Mouse (Mus musculus) c-Kit-positive CD71-positive TER-119-negative erythroid progenitor cells, embryonic 14.5 days (primary cell): Measurements from ENCODE around the gene Ssbp2.

Experiments used
- DNase-seq: peaks from one replicate; pipeline ENCODE4 v3.0.0-alpha.2; 2013; ENCODE audit warnings: low read depth

Gene Ssbp2

DNA sequence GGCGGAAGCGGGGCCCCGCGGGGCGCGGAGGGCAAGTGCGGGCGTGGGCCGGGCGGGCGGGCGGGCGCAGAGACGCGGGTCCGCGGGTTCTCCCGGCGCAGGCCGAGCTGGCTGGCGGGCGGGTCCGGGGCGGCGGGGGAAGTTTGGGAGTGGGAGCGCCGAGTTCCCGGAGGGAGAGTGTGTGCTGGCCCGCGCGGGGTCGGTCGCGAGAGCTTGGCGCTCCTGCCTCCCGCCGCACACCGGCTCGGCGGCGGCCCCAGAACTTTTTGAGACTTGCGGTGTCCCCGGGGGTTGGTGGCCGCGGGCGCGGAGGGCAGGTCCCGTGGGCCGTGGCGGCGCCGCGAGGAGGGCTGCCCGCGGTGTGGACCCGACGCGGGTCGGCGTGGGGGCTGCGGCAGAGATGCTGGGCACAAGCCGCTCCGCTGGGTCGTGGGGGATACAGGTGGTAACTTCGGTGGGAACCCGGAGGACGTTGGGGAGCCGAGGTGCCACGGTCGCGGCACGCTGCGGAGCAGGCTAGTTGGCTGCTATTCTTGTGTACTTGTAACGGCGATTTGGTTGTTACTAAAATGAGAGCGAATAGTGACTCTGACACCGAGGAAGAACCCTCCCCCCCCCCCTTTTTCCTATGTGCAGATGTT lies 1.7 kb downstream of the Ssbp2 start:
- no peak for DNase-seq

DNA sequence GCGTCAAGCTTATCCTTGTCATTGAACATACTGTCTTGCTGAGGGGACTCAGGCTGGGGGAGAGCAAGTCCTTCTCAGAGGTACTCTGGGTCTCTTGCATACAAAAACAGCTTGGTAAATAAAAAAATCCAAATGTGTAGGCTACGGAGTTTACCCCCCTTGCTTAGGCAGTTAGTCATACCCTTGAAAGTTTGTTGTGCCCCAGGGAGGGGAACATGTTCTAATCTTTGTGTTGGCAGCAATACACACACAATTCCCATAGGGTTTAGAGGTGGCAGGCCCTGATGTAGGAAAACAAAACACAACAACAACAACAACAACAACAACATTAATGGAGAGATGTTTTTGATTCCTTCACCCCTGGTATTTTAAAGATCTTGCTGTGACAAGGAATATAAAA lies 2.3 kb downstream of the Ssbp2 start:
- DNase-seq: no peak

DNA sequence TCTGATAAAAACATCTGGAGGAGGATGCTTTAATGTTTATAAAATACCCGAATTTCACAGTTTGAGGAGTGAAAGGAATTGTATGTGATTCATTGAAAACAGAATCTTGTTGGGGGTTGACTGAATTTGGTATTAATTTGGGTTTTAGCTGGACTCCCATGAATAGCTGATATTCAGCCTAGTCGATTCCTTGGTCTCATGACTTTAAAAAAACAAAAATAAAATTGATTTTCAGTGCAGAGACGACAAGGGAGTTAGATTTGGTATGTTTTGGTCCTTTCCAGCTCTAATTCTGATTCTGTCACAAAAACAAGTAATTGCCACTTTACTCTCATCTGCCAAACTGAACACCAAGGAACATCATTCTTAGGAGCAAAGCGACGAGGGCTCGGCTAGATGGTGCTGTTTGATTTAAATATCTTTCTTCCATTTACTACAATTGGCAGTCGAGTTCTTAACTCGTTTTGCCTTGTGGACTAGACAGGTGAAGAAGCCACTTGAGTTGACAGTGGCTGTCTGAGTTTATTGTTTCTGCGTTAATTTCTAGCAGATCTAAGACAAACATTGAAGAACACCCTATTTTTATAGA lies 2.9 kb downstream of the Ssbp2 start:
- no peak for DNase-seq

DNA sequence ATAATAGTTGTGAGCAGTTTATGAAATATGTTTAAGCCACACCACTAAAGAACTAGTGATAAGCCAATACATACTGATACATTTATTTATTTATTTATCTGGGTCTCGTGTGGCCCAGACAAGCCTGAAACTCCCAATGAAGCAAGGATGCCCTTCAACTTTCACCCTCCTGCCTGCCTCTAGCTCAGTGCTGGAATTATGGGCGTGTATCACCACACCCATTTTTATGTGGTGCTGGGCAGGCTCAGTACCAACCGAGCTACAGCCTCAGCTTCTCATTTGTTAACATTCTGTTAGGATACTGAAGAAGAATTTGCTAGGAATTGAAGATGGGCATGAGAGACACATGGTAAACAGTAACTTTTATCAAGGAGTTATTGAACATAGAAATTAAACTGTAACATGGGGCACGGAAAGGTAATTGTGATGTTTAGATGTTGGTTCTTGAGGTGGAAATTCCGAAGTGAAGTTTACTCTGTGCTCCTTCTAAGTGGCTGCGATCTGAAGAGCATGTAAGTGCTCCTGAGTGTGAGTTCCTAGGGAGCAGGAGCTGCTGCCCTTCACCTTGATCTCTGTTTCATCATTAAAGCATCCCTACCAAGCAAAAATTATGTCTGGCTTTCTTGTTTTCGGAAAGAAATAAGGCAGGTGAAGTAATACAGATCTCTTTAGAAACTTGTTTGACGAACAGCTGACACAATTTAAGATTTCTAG lies 5.1 kb downstream of the Ssbp2 start:
- no peak for DNase-seq

DNA sequence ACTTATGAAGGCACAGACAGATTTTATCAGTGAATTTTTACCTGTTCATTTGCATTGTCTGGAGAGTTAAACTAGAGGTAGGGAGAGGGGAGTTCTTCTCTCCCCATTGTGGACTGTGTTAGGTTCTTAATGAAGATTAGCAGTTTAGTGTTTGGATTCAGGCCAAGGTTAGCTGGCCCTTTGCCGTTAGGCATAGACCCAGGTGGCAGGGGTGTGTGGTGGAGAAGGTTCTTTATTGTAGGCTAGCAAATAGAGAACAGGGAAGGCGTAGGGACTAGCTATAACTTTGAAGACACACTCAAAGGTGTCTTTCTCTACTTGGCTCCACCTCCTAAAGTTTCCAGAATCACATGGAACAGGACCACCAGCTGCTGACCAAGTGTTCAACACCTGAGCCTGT lies 11.5 kb downstream of the Ssbp2 start:
- no peak for DNase-seq

DNA sequence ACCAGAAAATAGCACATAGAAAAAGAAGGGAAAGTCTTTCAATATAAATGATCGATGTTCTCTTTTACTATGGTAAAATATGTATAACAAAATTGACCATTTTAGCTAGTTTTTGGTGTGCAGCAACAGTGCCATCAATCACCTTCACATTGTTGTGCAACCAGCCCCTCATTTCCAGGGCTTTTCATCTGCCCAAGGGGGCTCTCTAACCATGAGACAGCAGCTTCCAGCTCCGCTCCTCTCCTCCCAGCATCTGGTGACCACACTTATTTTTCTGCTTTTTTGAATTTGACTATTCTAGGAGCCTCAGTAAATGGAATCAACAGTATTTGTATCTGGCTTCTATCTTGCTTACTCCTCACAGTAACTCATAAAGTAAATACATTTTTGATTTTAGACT lies 11.9 kb downstream of the Ssbp2 start:
- DNase-seq: no peak

DNA sequence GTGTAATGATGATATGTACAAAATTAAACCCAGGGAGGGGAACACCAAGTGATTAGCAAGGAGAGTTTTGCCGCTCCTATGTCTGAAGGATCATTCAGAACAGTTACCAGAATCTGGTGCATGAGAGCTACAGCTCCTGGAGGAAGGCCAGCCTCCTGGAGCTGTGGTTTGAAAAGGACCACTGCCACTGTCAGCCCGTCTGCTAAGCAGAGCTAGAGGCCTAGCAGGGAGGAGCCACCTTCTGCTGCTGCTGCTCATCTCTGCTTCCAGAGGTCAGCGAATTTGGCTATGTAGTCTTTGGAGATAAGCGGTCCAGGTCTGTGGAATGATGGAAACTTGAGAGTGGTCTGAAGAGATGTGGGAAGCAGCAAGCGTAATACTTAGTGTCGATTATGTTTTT lies 13.4 kb downstream of the Ssbp2 start:
- DNase-seq: no peak

DNA sequence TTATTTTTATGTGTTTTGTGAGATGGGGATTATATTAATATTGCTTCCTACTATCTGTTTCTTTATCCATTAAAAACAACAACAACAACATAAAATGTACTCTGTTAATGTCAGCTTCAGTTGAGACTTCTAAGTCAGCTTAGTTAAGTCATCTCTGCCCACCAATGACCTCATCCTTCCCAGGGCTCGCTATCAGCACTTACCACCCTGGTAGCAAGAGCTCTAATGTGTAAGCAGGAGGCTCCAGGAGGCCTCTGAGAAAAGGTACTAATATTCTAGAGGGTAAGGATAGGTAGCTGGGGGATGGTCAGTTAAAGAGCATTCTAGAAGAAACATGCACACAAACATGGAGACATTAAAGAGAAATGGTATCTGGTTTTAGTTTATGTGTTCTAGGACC lies 13.9 kb downstream of the Ssbp2 start:
- DNase-seq: peak; percentile 77

DNA sequence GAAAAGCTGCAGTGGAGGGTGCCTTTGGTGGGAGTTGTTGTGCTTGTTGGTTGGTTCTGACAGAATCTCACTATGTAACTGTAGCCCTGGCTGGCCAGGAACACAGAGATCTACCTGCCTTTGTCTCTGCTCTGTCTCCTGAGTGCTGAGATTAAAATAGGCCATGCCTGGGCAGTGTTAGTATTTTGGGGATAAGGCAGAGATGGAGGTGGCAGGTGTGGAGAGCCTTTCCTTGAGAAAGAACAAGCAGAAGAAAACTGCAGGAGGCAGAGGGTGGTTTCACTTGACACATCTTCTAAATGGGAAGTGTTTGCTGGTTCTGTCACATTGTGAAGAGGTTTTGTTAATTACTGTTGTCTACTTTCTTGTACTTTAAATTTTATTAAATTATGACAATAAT lies 15.8 kb downstream of the Ssbp2 start:
- no peak for DNase-seq

DNA sequence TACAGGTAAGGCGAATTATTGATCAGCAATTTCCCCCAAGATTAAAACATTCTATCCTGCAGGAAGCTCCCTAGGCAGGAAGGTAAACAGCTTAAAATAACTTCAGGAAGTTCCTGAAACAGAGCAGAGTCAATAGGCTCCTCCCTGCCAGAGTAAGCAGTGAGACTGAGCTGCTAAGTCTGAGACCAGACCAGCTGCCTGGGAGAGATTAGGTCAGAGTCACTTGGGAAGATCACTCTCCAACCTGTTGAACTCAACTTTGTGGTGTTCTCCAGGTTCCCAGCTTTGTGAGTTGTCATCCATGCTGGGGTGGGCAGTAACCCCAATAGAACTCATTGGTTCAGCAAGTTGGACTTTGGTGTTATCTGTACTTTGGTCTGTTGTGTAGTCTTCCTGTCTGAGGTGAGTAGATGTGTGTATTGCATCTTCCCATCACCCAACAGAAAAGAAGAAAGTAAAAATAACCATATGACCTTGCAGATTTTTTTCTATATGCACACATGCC lies 16.6 kb downstream of the Ssbp2 start:
- no peak for DNase-seq

DNA sequence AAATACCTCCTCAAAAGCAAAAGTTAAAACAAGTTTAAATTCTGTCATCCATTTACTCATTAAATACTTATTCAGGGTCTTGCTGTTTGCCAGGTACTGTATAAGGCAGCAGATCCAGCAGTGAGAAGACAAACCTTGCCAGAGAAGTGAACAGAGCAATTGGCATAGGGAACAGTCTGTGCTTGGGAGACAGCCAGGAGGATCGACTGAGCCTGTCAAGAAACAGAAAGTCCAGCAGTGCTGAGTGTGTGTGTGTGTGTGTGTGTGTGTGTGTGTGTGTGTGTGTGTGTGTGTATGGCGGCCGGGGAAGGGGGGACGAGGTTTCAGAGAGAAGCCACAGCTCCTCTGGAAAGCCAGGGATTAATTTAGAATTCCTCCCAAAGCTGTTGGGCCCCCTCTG lies 17.9 kb downstream of the Ssbp2 start:
- no peak for DNase-seq

DNA sequence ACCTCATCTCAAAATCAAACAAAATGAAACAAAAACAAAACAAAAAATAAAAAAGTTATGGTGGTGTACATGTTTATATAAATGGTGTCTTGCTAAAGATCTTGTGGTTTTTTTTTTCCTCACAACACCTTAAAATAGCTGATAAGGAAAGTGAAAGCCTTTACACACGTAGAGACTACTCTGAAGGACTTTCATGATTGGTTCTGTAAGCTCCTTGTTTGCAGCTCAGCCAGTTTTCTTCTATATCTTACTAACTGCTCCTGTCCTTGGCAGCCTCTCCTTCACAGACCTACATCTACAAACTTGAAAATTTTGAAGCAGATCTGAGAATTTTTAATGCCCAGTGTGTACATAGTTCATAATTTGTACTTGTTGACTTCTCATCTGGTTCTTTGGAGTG lies 24.2 kb downstream of the Ssbp2 start:
- no peak for DNase-seq

DNA sequence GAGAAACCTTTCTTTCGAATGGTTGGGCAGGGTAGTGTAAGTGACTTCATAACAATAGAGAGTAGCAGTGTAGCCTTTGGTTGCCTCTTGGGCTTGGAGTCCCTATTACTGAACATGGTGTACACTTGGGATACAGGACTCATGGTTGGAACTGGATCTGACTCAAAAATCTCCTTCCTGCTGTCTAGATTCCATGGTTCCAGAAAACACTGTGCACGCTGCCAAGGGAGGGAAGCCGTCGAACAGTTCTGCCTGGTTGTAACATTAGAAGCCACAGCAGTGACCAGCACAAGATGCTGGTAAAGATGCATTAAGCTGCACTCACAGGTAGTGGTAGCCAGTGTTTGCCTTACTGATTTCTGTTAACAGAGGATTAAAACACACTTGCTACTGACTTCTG lies 32.0 kb downstream of the Ssbp2 start:
- DNase-seq: no peak

DNA sequence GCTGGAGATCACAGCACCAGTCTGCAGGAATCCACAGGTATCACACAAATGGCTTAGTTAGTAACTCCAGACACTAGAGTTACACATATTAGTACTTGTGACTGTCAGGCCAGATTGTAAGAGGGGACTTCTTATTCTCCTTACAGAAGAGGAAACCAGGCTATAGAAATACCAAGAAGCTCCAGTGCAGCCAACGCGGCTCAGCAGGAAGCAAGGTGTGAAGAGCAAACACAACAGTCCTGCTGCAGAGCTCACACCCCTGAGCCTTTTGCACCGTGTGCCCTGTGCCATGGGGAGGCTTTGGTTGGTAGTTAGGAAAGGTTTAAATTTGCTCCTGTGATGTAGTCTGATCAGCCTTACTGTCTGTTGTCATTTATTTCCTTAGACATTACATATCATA lies 37.0 kb downstream of the Ssbp2 start:
- no peak for DNase-seq

DNA sequence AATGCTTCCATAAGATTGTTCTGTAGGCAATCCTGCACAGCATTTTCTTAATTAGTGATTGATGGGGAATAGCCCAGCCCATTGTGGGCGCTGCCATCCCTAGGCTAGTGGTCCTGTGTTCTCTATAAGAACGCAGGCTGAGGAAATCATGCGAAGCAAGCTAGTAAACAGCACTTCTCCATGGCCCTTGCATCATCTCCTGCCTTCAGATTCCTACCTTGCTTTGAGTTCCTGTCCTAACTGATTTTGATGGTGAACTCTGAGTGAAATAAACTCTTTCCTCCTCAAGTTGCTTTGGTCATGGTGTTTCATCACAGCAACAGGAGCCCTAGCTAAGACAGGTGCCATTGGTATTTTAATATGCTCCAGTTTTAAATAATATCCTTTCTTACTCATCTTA lies 41.7 kb downstream of the Ssbp2 start:
- DNase-seq: no peak

DNA sequence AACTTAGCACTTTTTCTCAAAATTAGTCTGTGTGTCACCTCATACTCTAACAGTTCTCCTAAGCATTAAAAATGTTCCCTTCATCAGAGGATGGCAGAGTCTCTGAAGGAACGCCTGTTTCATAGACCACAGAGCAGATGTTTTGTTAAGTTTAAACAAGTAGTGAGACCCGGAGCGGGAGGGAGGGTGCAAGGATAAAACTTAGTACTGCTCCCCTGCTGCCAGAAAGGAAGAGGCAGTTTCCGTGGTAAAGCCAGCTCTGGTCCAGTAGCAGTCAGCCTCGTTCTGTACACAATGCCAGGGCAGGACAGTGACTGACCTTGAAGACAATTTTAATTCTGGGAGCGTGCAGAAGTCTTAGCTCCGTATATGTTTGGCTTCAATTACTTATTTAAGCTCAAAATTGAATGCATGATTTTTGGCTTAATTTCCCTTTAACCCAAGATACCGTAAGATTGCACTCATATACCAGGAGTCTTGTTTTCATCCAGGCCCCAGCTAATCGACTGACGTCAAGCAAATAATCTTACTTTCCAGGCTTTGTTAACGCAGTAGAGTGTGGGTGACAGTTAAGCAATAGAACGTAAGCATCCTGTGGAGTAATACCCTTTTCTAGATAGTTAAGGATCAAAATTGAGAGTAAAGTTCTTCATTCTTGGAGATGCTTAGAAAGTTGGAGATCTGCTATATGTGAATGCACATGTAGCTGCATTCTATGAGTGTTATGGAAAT lies 42.7 kb downstream of the Ssbp2 start:
- DNase-seq: no peak

DNA sequence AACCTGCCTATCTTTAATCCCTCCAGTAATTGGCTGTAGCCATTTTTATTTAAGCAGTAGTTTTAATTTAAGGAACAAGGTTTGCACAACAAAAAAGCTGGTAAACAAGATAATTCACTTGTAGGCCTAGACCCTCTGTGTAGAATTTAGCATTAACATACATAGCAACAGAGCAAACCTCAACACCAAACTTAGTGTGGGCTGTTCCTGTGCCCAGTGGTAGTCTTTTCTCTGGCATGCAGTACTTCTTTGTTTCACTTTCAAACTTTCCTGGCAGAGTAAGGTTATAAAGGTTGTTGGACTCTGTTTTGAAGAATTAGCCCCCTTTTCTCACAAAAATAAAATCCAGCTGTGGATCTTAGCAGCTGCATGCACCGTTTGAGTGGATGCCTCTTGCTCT lies 48.9 kb downstream of the Ssbp2 start:
- DNase-seq: no peak

DNA sequence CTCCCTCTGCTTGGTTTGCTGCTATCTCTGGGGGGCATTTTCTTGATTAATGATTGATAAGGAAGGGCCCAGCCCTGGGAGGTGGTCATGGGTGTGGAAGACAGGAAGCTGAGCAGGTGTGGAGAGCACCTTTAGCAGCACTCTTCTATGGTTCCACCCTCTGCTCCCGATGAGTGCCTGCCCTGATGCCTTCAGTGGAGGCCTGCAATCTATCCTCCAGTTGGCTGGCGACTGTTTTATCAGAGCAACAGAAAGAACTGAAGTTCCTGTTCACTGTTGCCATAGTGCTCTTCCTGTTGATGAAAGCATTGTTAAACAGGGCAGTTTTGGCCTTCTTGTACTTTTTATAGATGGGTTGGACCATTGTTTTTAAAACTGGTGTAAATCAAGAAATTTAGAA lies 49.4 kb downstream of the Ssbp2 start:
- no peak for DNase-seq

DNA sequence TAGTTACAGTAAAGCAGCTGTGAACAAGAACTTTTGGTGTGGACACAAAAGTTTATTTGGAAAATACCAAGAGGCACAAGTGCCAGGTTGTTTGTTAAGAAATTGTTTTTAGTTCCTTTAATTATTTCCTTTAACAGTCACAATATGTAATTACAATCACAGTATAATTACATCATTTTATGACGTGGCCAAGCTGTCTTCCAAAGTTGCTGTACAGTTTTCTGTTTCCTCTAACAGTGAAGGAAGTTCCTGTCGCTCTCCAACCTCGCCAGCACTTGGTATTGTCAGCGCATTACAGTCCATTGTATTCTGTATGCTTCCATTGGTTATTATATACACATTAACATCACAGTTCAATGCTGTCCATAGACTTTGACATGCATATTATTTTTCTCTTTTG lies 54.9 kb downstream of the Ssbp2 start:
- no peak for DNase-seq

DNA sequence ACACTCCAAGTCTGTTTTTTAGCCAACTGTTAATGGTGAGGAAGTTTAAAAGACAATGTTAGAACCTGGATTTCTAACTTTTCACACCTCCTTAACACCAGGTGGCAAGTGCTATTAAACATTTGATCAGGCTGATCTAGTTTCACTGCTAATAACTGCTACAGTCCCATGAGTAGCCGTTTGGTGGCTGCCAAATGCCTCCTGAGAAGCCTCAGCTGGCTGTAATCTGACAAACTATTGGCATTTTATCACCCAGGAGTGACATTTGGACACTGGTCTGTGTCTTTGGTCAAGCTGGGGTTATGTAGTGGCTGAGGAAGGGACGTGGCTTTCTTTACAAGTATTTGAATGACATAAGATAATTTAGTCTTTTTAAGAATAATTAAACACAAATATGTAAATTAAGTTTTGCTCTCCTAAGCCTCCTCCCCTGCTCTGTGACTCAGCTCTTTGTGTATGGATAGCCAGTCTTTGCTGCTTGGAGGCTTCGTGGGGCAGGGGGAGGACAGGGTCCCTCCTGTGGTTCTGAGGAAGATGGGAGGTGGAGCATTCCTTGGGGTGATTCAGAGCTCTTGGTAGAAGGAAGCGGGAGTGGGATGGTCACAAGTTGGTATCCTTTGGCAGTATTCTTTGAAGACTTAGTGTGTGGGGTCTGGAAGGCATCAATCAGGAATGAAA lies 60.1 kb downstream of the Ssbp2 start:
- no peak for DNase-seq

DNA sequence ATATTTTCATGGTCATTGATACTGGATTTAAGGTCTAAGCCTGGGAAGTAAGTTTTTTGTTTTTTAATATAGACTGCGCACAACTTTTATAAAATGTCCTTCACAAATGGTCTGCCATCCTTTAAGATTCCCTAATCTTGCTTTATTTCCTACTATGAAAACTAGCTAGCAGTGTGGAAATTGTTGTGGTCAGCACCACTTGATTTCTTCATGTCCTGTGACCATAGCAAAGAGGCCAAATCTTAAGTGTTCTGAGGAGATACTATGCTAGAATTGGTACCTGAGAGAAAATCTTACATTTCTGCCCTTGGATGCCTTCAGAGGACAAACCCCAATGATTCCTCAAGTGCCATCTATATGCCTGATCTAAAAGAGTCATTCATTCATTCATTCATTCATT lies 60.9 kb downstream of the Ssbp2 start:
- no peak for DNase-seq

DNA sequence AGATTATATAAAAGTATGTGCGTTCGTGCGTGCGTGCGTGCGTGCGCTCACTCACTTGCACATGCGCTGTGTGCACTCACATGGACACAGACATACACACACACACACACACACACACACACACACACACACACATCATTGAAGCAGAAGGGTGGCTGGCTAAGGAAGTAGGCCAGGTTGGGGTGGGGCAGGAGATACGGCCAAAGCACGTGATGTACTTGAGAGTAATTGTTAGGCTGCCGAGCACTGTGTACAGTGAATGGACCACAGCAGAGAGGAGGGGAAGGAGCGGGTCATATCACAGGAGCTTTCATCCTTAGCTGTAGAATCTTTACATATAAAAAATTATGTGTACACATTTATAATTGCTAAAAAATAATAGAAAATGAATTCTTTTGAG lies 66.0 kb downstream of the Ssbp2 start:
- DNase-seq: no peak
